Mouse (Mus musculus): Measurements from ENCODE around the gene Leng8.
A peak's percentile ranks its signal among the peaks of the same experiment; 100 is the strongest.

The Leng8 gene

GRCm38 (mm10) chr7:4126992-4127785 lies 9.7 kb upstream of the Leng8 start:
- no peak for DNase-seq (ENCODE audit: low read depth)

- no peak for DNase-seq (ENCODE audit: low read depth)
Observed at GRCm38 (mm10) chr7:4127894-4128293, 8.9 kb upstream of the Leng8 start.

- DNase-seq (ENCODE audit: low read depth) = no peak
Observed at GRCm38 (mm10) chr7:4128860-4129259, 8.0 kb upstream of the Leng8 start.

GRCm38 (mm10) chr7:4130686-4131452 lies 6.0 kb upstream of the Leng8 start:
- DNase-seq (ENCODE audit: low read depth) = peak; percentile 80

- DNase-seq (ENCODE audit: low read depth) = no peak
Observed at GRCm38 (mm10) chr7:4131964-4132363, 4.9 kb upstream of the Leng8 start.

GRCm38 (mm10) chr7:4132581-4132980 lies 4.3 kb upstream of the Leng8 start:
- DNase-seq (ENCODE audit: low read depth) = no peak

- no peak for DNase-seq (ENCODE audit: low read depth)
Observed at GRCm38 (mm10) chr7:4132998-4133397, 3.8 kb upstream of the Leng8 start.

GRCm38 (mm10) chr7:4134911-4135310 lies 1.9 kb upstream of the Leng8 start:
- DNase-seq (ENCODE audit: low read depth) = no peak

GRCm38 (mm10) chr7:4136404-4136770 lies 452 bp upstream of the Leng8 start:
- DNase-seq (ENCODE audit: low read depth) = no peak

GRCm38 (mm10) chr7:4137746-4138145 lies 907 bp downstream of the Leng8 start:
- DNase-seq (ENCODE audit: low read depth) = no peak

GRCm38 (mm10) chr7:4138181-4138580 lies 1.3 kb downstream of the Leng8 start:
- DNase-seq (ENCODE audit: low read depth) = no peak

GRCm38 (mm10) chr7:4138671-4139070 lies 1.8 kb downstream of the Leng8 start:
- no peak for DNase-seq (ENCODE audit: low read depth)

GRCm38 (mm10) chr7:4139391-4139790 lies 2.6 kb downstream of the Leng8 start:
- DNase-seq (ENCODE audit: low read depth) = no peak

GRCm38 (mm10) chr7:4141648-4142325 lies 4.9 kb downstream of the Leng8 start:
- DNase-seq (ENCODE audit: low read depth) = no peak

GRCm38 (mm10) chr7:4142796-4143445 lies 6.1 kb downstream of the Leng8 start:
- DNase-seq (ENCODE audit: low read depth) = no peak

GRCm38 (mm10) chr7:4143506-4143905 lies 6.7 kb downstream of the Leng8 start:
- no peak for DNase-seq (ENCODE audit: low read depth)

GRCm38 (mm10) chr7:4144046-4144445 lies 7.2 kb downstream of the Leng8 start:
- no peak for DNase-seq (ENCODE audit: low read depth)

- DNase-seq (ENCODE audit: low read depth) = no peak
Observed at GRCm38 (mm10) chr7:4144766-4145551, 8.1 kb downstream of the Leng8 start.

- peak; percentile 42 for DNase-seq (ENCODE audit: low read depth)
Observed at GRCm38 (mm10) chr7:4145552-4146190, 8.8 kb downstream of the Leng8 start.

GRCm38 (mm10) chr7:4146241-4147180 lies 9.7 kb downstream of the Leng8 start:
- DNase-seq (ENCODE audit: low read depth) = no peak

Measured in c-Kit-positive CD71-positive TER-119-negative erythroid progenitor cells, embryonic 14.5 days (primary cell).